Mouse (Mus musculus) MN1 (cell line): ENCODE measurements around the gene Vmn1r85.

Experiments
- DNase-seq: peaks from one replicate; pipeline ENCODE4 v3.0.0-alpha.2; 2016; ENCODE audit warnings: low spot score

Vmn1r85 gene

DNA sequence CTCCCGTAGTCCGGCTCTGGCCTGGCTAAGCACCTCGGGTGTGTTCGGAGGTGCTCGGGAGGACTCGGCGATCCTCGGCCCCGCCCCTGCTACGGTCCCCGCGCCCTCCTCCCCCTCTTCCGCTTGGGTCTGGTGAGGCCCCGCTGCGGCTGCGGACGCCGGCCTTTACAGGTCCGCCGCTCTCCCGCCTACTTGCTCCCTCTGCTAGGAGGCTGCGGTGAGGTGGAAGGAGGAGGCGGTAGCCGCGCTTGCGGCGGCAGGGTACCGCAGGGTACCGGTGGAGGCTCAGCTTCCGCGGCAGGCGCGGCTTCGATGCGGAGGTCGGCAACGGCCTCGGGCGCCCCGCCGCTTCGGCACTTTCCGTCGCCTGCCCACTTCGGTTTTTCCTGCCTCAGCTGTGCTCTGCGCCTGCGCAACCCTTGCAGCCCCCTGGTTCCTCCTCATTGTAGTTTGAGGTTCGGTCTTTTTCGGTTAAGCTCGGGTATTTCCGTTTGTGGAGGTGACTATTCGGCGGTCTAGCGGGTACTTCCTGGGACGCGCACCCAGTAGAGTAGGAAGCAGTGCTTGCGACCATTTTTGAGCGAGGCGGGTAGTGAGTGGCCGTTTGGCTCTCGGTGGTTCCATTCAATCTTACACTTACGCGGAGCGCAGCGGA, 56.9 kb downstream of the Vmn1r85 start, which contains the start of gene Ube2m:
Ube2m (minus strand) TSS at position 375 of the 655 bp plus-strand sequence.
- DNase-seq, result peak; percentile 98

DNA sequence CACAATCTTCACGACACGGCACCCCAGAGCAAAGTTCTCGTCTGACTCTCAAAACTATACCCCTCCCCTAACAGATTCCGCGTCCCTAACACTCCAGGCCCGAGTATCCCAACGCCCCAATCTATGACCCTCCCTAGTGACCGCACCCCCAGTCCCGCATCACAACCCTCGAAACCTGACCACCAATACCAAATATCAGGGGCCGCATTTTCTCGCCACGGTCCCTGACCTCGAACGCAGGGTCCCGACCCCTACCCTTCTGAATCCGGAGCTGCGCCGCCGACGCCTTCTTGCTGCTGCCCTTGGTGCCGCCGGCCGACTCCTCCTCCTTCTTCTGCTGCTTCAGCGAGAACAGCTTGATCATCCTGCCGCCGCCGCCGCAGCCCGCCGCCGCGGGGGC, 57.6 kb downstream of the Vmn1r85 start:
- no peak for DNase-seq

DNA sequence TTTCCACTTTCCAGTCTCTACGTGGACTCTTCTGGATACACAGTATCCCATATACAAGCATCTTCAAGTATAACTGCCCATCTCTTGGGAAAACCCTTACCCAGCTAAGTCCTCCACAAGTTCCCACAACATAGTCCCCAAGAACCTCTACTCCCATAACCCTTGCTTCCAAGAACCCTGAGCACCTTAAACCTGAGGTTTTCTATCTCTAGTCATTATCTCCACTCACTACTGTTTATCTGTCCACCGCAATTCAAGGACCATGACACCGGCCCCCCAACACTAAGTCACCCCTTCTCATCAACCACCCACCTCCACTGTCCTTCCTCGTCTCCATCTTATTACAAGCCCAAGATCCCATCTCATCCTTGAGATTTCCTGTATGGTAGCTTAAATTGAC, 58.2 kb downstream of the Vmn1r85 start:
- no peak for DNase-seq

DNA sequence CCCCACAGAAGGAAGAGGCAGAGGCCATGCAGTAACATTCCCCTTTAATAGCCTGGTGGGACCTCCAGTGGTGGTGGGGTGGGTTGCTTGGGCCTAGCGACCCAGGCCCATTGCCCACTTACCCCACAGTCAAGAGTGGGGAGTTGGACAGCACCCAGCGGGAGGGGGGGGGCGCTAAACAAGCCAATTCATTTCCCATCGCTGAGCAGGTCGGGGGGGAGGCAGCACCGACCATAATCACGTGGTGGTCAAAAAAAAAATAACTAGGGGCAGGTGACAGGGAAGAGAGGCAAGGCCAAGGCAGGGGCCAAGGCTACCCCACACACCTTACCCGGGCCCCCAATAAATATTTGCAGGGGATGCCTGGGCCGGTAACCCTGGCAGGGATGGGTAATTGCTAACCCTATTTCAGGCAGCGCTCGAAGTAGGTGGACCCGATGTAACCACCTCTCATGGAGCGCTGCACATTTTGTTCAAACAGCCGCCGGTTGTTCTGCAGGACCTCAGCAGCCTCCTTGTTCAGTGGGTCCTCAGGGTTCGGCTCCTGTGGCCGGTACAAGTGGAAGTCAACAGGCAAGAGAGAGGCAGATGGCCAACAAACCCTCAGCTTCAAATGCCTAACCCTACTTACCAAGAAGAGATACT, 59.6 kb downstream of the Vmn1r85 start:
- no peak for DNase-seq

DNA sequence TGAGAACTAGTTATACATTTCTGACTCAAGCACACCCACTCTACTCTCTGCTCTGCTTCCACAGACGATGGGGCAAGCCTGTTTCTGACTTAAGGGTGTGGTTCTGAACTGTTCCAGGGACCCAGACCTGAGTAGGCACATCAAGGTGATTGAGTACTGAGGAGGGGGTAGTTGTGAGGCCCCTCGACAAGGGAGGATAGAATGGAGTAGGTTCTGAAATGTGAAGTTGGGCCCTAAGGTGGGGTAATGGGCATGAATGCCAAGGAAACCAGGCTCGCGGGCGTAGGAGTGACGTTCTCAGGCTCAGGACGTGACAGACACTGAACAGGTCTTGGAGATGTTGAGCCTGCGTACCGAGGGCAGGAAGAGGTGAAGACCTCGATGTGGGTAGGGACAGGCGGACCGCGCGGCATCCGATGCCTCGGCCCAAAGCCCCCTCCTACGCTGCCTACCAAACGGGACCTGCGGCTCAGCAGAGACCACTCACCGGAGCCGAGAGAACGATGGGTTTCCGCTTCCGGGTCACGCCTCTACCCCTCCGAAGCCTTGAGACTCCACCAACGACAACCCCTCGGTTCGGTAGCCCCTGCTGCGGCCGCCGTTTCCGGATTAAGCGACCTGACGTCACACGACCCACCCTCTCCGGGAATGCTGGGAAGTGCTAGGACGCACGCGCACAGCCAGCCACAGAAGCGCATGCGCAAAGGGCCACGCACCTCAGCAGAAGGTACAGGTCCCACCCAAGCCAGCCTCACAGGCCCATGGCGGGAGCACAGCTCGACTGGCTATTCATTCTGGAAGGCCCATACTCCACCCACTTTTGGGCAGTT, 60.6 kb downstream of the Vmn1r85 start, which contains the start of gene Chmp2a:
Chmp2a (minus strand) TSS at position 660 of the 830 bp plus-strand sequence.
- DNase-seq, result peak; percentile 94

DNA sequence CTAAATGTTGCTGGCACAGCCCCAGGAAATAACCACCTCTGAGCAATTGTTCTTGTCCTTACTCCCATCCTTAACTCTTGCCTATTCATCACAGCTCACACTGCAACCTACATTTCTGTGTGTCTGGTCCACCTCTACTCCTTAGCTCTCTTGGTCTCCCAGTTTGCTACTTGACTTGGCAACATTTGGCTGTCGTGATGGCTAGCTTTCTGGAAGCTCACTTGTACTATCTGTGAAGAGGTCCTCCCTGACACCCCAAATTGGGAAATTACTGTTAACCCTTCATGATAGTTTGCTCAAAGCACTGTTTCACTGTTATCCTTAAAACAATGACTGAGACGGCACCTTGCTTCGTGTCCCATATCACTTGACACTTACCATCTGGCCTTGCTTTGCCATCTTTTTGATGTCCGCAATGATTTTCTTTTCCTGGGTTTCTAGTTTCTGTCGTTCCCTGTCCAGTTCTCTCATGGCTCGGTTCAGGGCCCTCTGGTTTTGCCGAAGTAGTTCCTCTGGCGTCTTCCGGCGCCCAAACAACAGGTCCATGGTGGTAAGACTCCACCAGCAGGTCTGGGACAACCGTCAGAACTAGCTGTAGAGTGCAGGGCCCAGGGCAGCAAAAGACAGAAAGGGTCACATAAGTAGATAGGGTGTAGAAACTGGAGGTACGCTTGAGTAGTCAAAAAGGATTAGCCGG, 61.4 kb downstream of the Vmn1r85 start:
- DNase-seq, result no peak
